Mouse (Mus musculus) kidney, adult 18-20 months (tissue): Measurements from ENCODE around the gene Pfdn6.
"Not testable (repeated sequence)": the region's sequence is repeated elsewhere in the genome, so short reads cannot be mapped to it uniquely, and the experiment has no call there.

Experiments used
- DNase-seq: peaks from one replicate; pipeline ENCODE4 v3.0.0; 2021

Pfdn6 gene

DNA sequence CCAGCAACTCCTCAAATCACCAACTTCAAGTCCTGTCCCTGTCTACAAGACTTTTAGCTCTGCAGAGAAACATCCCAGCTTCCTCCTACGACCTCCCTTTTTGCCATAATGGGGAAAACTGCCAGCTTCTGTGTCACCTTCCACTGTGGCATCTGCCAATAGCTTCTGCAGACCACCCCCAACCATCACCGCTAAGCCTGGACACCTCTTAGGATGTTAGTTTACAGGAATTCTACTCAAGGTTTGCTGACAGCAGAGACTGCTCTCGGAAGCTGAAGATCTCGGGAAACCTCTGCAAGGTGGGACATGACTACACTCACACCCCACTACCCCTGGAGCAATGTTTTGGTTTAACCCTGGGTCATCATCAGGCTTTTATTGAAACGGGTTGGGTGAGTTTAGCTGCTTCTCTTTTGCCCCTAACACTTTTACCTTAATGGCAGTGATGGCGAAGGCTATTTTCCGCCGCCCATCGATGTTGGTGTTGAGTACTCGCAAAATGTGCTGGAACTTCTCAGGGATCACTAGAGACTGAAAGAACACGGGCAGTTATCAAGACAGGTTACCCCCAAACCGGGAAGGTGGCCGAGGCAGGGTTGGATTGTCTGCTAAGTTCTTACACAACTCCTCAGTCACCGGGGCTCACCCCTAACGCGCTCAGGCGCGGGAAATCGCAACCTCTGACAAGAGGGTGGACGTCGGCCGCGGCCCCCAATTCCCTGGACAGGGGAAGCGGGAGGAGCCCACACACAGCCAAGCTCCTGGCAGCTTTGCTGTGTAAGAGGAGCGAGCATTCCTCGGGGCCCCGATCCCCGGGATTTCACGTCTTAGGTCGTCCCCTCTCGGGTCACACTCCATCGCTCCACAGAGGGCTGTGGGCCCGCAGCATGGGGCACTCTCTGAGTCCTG, 14.8 kb upstream of the Pfdn6 start:
- DNase-seq: no peak

DNA sequence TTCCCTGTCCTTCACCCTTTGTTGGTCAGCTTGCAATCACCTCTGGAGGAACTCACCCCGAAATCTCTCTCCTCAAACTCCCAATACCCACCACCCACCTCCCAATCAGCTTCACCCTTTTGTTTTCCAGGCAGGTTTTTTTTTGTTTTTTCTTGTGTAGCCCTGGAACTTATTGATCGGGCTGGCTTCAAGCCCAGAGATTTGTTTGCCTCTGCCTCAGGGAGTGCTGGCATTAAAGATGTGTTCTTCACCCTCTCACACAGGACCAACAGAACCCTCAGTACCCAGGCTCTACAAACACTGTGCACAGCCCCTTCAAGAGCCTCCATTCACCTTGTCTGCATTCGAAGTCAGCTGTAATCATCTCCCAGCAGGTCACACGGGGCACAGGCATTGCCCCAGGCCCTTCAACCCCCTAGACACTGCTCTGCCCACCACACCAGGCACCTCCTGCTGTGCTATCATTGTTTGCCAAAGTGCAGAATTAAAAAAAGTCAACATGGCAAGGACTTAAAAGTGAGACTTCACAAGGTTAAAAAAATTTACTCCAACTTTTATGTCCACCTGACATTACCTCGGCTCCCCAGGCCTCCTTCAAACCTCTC, 13.9 kb upstream of the Pfdn6 start:
- no peak for DNase-seq

DNA sequence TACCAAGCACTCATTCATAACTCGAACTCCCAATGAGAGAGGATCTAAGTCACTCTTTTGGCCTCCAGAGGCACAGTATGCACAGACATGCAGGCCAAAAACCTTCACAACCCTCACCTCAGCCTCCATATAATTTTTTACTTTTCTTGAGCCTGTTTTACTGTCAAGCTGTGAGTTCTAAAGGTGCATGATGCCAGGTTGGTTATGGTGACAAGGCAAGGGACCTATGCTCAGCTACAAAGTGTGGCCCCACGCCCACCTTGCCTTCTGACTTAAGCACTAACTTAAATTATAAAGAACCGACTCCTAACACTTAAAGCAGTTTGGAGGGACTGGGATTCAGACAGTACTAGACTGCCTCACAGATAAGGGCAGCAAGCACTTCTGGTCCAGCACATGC, 13.2 kb upstream of the Pfdn6 start:
- DNase-seq: no peak

DNA sequence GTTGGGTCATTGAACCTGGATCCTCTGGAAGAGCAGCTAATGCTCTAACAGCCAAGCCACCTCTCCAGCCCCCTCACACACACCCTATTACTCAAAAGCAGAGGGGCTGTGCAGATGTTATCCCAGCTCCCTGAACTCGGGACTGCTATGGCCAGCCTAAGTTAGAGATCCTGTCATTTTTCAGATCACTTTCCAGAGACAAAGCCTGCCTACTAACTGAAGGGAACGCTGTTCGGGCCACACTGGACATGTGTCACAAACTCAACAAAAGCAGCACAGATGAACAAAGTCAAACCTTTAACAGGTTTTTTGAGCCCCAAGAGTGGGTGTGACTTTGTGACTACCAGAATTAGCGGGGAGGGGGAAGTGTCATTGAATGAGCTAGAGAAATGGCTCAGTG, 12.7 kb upstream of the Pfdn6 start:
- DNase-seq: no peak

DNA sequence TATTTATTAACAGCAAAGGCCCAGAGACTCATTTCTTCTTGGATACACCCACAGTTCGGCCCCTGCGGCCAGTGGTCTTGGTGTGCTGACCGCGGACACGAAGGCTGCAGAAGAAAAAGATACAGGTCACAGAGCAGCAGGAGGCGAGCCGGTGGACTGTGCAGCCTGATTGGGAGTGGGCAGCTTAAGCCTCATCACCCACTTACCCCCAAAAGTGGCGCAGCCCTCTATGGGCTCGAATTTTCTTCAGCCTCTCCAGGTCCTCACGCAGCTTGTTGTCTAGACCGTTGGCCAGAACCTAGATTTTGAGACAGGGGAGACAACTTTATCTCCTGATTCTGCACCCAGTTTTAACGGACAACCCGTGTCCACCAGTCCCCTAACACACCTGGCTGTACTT, 11.9 kb upstream of the Pfdn6 start:
- DNase-seq: not testable (repeated sequence)

DNA sequence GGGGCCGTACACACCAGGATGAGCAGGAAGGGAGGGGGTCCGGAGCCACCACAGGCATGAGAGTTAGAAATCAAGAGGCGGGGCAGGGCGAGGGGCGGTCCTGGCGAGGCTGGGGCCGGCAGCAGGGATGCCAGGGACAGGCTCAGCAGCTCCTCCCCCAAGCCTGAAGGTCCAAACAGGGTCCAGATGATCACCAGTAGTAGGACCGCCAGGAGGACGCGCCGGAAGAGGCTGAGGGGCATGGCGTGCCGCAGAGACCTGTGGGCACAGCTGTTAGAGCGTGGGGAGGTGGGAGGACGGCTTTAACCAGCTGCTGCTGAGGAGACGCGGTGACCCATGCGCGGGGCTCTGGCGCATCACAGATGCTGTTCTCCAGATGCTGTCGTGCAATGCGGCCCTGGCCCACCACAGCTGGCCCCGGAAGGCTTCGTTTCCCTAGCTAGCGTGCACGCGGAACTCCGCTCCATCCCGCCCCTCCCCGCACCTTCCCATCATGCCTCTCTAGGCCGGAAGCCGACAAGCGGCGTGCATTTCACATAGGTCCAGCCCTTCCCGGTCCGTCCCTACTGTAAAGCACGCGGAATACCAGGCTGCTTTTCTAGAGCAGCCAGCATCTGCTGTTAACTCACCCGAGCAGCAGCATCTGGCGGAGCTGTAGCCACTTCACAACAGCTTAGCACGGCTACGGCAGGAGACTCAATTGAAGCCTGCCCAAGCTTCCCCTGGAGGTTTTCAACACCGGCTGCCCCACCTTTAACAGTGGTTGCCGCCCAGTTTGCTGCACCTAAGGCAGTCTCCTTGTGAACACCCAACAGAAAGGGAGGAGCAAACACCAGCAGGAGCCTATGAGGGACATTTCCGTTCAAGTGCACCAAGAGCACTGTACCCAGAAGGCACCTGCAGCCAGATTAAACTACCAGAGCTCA, 11.1 kb upstream of the Pfdn6 start, which contains the start of gene B3galt4:
B3galt4 (minus strand) TSS at position 468 of the 926 bp plus-strand sequence.
- DNase-seq: peak; percentile 73

DNA sequence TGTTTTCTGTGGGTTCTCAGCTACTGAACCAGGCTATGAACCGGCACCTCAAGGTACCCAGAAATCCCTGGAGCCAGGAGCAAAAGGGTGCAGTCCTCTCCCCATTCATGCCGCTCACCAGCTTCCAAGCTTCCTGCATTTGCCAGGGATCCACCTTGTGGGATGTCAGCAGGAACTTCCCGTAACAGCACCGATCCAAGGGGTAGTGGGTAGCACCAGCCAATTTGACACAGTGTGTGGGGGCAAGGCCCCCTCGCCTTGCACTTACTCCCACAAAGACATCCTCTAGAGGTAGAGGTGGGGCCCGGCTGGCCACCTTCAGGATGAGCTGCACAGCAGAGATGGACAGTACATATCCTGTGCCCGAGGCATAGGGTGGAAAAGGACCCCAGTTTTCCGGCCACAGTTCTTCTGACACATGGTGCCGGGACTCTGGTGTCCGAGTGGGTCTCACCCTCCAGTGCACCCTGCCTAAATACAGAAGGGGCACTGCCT, 10.0 kb upstream of the Pfdn6 start:
- no peak for DNase-seq

DNA sequence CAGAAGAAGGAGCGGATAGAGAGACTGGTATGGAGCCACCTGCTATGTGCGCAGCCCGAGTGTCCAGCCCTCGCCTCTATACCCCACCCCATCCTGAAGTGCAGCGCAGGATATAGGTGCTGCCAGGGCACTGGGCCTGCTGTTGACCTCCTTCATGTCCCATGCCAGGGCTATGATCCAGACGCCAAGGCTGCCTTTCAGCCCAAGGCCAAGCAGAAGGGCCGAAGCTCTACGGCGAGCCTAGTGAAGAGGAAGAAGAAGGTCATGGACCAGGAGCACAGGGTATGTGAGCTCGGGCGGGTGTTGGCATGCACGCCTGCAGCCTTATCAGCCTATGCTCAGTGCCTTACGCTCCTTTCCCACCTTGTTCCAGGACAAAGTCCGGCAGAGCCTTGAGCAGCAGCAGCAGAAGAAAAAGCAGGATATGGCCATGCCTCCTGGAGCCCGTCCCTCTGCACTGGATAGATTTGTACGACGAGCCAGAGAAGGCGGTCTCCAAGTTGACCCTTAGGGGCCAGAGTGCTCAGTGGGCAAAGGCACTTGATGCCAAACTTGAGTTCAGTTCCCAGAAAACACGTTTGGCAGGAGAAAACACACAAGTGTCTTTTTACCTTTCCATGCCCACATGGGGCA, 8.9 kb upstream of the Pfdn6 start:
- no peak for DNase-seq

DNA sequence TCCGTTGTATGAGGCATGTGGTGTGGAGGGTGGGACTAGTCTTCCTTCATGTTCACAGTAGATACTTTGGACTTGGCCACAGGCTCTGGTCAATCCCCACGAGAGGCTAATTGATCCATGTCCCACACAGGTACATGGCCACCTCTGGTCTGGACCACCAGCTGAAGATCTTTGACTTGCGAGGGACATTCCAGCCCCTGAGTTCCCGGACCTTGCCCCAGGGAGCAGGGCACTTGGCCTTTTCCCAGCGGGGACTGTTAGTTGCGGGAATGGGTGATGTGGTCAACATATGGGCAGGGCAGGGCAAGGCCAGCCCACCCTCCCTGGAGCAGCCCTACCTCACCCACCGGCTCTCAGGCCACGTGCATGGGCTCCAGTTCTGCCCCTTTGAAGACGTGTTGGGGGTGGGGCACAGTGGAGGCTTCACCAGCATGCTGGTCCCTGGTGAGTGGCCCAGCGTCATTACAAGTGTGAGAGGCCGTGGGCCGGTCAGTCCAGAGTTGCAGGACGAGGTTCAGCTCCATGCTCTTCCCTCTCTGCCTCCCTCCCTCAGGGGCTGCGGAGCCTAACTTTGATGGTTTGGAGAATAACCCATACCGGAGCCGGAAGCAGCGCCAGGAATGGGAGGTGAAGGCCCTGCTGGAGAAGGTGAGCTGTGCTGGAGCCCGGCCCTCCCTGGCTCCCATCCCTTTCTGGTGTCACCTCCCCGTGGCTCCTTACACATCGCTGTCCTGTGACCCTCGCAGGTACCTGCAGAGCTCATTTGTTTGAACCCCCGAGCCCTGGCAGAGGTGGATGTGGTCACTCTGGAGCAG, 8.2 kb upstream of the Pfdn6 start:
- DNase-seq: no peak

DNA sequence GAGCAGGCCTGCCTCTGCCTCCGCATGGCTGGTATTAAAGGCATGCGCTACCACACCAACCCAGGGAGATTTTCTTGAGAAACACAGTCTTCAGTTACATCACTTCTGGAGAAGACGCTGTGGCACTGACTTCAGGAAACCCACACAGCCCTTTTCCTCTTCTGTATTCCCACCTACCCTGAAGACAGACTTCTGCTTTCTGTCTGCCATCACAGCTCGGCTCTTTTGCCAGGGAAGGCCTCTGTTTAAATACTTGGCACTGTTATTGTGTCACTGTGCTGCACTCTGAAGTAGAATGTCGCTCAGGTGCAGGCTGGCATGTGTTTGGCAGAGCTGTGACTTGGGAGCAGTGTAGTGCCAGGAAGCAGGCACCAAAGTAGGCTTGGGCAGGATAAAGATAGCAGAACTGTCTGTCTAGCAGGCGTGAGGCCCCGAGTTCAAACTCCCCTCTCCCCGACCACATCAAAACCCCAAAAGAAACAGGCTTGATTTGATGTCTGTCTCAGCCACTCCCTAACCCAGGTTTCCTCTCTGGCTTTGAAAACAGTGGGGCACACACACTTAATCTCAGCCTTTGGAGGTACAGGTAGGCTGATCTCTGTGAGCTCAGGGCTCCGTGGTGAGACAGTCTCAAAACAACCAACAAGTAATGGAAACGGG, 7.4 kb upstream of the Pfdn6 start:
- DNase-seq: no peak

DNA sequence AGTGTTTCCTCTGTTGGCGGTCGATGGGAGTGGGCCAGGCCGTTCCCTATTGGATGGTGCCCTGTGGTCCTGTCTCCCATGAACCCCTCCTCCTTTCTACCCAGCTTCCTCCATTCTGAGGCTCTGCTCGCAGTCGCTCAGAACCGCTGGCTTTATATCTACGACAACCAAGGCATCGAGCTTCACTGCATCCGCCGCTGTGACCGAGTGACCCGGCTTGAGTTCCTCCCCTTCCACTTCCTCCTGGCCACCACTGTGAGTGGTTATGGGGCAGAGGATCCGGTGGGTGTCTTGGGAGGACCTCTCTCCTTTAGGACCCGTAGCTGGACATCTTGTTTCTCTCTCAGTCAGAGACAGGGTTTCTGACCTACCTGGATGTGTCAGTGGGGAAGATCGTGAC, 3.3 kb upstream of the Pfdn6 start:
- no peak for DNase-seq

DNA sequence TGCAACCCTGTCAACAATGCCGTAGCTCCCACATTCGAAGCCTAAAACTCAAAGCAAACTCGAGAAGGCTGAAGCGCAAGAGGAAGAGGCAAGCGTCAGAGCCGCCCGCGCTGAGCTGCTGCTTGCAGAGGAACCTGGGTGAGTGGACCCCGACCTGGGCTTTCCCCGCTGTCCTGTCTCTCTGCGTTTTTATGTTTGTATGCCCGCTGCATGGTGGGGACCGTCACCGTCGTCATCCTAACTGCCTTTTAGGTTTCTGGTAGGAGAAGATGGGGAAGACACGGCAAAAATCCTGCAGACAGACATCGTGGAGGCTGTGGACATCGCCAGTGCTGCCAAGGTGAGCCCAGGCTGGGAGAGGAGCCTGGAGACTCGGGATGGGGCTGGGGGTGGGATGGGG, 1.2 kb upstream of the Pfdn6 start:
- no peak for DNase-seq

DNA sequence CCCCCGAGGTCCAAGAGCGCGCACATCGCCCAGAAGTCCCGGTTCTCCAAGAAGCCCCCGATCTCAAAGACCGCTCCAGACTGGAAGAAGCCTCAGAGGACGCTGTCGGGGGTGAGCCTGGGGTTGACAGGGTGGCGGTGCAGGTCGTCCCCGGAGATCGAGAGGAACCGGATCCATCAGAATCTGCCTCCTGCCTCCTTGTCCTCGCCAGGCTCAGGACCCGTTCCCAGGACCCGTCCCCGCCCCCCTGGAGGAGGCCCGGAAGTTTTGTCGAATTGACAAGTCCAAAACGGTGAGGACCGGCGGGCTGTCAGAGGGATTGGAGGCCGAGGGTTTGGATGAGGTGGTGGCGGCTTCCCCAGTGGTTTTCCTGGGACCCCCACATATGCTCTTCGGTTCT, 838 bp upstream of the Pfdn6 start:
- DNase-seq: no peak

DNA sequence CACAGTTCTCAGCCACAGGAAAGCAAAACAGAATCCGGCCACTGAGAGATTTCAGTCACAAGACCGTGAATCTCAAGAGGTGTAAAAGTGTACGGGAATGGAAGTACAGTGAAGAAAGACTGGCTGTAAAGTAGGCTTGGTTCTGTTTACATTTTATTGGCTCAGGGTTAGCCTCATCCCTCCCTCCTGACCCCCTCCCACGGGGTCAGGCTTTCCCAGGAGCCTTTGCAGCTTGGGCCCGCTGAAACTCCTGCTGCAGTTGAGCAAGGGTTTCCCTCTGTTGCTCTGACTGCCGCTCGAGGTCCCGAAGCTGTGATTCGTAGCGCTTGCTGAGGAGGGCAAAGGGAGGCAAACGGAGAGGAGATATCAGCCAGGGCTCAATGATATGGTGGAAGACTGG, 1.4 kb downstream of the Pfdn6 start:
- DNase-seq: no peak

DNA sequence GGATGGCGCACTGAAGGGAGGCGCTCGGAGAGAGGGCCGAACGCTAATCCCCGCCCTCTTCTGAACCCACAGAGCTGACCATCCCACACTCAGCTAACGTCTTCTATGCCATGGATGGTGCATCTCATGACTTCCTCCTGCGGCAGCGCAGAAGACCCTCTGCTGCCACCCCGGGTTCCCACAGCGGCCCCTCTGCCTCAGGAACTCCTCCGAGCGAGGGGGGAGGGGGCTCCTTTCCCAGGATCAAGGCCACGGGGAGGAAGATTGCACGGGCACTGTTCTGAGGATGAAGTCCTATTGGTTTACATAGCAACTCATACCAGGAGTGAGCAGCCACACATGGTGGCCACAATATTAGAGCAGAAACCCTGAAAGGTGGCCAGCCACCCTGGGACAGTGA, 3.1 kb downstream of the Pfdn6 start:
- DNase-seq: no peak

DNA sequence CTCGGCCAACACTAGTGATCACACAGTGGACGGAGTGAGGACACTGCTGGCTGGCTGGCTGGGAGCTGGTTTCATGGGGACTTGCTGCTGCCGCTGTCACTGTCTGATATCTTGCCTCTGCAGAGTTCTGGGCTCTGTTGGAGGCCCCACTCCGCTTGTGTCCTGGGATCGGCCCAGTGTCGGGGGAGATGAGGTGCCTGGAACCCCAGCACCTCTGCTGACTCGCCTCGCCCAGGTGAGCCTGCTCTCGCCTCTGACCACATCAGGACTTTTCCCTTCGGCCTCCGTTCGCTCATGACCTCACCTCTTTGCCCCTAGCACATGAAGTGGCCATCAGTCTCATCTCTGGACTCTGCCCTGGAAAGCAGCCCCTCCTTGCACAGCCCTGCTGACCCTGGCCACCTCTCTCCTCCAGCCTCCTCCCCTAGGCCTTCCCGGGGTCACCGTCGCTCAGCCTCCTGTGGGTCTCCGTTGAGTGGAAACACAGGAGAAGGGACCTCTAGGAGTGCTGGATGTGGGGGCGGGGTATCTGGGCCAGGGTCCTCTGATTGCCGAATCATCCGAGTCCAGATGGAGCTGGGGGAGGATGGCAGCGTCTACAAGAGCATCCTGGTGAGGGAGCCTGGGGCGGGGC, 4.6 kb downstream of the Pfdn6 start:
- DNase-seq: no peak

DNA sequence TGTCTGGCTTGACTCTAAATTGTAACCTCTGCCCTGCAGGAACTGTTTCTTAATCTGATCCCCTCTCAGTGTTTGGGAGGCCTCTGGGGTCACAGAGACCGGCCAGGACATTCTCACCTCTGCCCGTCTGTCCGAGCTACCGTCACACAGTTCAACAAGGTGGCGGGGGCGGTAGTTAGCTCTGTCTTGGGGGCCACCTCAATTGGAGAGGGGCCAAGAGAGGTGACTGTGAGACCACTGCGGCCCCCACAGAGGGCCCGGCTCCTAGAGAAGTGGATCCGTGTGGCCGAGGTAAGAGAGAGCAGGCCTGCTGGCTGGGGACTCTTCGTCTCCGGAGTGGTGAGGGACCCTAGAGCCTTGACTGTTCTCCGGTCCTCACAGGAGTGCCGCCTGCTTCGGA, 7.2 kb downstream of the Pfdn6 start:
- no peak for DNase-seq

DNA sequence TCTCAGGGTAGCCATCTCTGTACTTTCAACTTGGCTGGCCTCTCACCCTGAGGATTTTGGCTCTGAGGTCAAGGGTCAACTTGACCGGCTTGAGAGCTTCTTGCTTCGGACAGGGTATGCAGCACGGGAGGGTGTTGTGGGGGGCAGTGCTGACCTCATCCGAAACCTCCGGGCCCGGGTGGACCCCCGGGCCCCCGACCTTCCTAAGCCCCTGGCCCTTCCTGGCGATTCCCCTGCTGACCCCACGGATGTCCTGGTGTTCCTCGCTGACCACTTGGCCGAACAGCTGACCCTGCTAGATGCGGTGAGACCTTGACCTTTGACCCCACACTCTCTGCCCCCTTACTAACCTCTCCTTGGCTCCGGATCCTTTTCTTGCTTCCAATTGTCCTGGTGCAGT, 7.7 kb downstream of the Pfdn6 start:
- DNase-seq: no peak

DNA sequence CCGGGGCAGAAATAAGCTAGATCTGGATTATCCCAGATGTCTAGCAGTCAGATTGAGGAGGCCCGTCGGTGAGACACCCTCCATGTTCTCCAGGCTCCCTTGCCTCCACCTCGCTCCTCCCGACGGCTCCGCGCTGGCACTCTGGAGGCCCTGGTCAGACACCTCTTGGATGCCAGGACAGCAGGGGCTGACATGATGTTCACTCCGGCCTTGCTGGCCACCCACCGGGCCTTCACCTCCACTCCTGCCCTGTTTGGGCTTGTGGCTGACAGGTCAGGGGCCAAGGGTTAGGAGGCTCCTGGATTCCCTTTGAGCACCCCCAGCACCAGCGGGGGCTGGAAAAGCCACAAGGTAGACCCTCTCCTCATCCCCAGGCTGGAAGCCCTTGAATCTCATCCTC, 8.2 kb downstream of the Pfdn6 start:
- DNase-seq: no peak

DNA sequence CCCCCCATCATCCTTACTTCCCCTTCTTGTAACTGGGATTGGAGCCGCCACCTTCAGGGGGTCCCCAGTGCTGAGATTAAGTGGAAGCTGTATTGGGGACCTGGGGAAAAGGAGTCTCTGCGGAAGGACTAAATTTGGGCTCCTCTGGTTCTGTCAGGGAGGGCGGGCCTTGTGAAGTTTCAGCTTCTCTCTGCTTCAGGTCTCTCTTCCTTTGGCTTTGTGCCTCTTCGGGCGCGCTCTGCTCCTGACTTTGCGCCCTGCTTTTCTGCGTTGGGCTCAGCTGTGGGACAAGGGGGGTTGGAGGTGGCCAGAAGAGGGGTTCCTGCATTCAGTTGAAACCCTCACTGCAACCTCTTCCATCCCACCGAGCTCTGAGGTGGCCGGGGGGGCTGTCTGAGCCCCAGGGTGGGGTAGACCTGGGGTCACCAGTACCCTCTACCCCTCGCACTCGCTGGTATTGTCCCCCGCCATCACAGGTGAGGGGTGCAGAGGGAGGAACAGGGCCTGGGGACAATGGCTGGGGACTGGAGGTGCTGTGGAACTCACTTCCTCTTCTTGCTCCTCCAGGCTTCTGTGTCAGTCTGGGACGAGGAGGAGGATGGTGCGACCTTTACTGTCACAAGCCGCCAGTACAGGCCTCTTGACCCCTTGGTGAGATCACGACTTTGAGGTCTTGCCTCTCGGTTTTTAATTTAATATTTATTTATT, 8.8 kb downstream of the Pfdn6 start:
- DNase-seq: no peak
